ENCODE assay signal across 7 mouse cellular contexts in genomic region chr7:92180591-92181587, GRCm38 (mm10).
DNase-seq lines count a peak whose midpoint lies in the region; ATAC-seq and TF ChIP-seq lines count a peak whose summit lies in the region.

No protein-coding gene starts in this region.

- no peaks in the 10 kb centered on the region for H3K36me3 ChIP-seq in embryonic facial prominence, embryonic 10.5 days (replicated peaks)
- H3K36me3 ChIP-seq in heart, embryonic 15.5 days, result no peaks in the 10 kb centered on the region
- H3K36me3 ChIP-seq in kidney, embryonic 15.5 days, result no peaks in the 10 kb centered on the region
- H3K36me3 ChIP-seq in midbrain, embryonic 10.5 days, result no peaks in the 10 kb centered on the region
- no peaks in the 10 kb centered on the region for H3K36me3 ChIP-seq in stomach, postnatal 0 days (ENCODE audit: control insufficient read depth, insufficient read depth, low read length)

- peak overlapping the region; percentile 56 for H3K4me3 ChIP-seq in embryonic facial prominence, embryonic 10.5 days
- H3K4me3 ChIP-seq in heart, embryonic 15.5 days, result peak overlapping the region; percentile 60
- peak overlapping the region; percentile 46 for H3K4me3 ChIP-seq in kidney, embryonic 15.5 days (replicated peaks)
- peak overlapping the region; percentile 55 for H3K4me3 ChIP-seq in midbrain, embryonic 10.5 days
- peak overlapping the region; percentile 41 for H3K4me3 ChIP-seq in stomach, postnatal 0 days (ENCODE audit: low read depth, low read length)

- DNase-seq in CD4-positive helper T cell, adult 2 months (ENCODE audit: low read depth, low spot score), result peak; percentile 9
- peak; percentile 2 for DNase-seq in ES-CJ7 (ENCODE audit: low read depth, low spot score)
- peak; percentile 55 for DNase-seq in embryonic facial prominence, embryonic 10.5 days (ENCODE audit: low spot score)
- peak; percentile 53 for DNase-seq in midbrain, embryonic 10.5 days (ENCODE audit: low spot score)
- DNase-seq in stomach, postnatal 0 days (ENCODE audit: low spot score), result peak; percentile 31

- peak overlapping the region; percentile 86 for H3K4me2 ChIP-seq in heart, embryonic 15.5 days
- H3K4me2 ChIP-seq in kidney, embryonic 15.5 days, result peak overlapping the region; percentile 67
- H3K4me2 ChIP-seq in stomach, postnatal 0 days (replicated peaks; ENCODE audit: low read depth), result peak overlapping the region; percentile 64

- H3K9me3 ChIP-seq in embryonic facial prominence, embryonic 10.5 days, result no peaks in the 10 kb centered on the region
- H3K9me3 ChIP-seq in heart, embryonic 15.5 days (replicated peaks), result no peaks in the 10 kb centered on the region
- H3K9me3 ChIP-seq in kidney, embryonic 15.5 days (replicated peaks), result no peaks in the 10 kb centered on the region
- no peaks in the 10 kb centered on the region for H3K9me3 ChIP-seq in midbrain, embryonic 10.5 days (replicated peaks)
- no peaks in the 10 kb centered on the region for H3K9me3 ChIP-seq in stomach, postnatal 0 days (ENCODE audit: control insufficient read depth, low read length)

- H3K9ac ChIP-seq in heart, embryonic 15.5 days, result peak overlapping the region; percentile 48
- H3K9ac ChIP-seq in kidney, embryonic 15.5 days, result peak overlapping the region; percentile 37
- peak overlapping the region; percentile 45 for H3K9ac ChIP-seq in stomach, postnatal 0 days (ENCODE audit: low read length)

- WGBS in embryonic facial prominence, embryonic 10.5 days, result 16% methylated on average over 29 of the region's 29 CpGs
- 20% methylated on average over 29 of the region's 29 CpGs for WGBS in heart, embryonic 15.5 days
- WGBS in kidney, embryonic 15.5 days, result 17% methylated on average over 29 of the region's 29 CpGs
- 18% methylated on average over 29 of the region's 29 CpGs for WGBS in midbrain, embryonic 10.5 days
- WGBS in stomach, postnatal 0 days, result 17% methylated on average over 29 of the region's 29 CpGs

- ATAC-seq in heart, embryonic 15.5 days (replicated peaks; ENCODE audit: insufficient number of reproducible peaks, insufficient read depth, low FRiP score, low read depth), result peak; percentile 65; the same call in 1 of the 2 replicates
- ATAC-seq in kidney, embryonic 15.5 days (replicated peaks; ENCODE audit: low FRiP score), result peak; percentile 65
- ATAC-seq in stomach, postnatal 0 days (ENCODE audit: low FRiP score, low TSS enrichment), result peak; percentile 24; the same call in 1 of the 2 replicates

- H3K27ac ChIP-seq in embryonic facial prominence, embryonic 10.5 days (replicated peaks), result peak overlapping the region; percentile 52
- peak overlapping the region; percentile 66 for H3K27ac ChIP-seq in heart, embryonic 15.5 days
- H3K27ac ChIP-seq in kidney, embryonic 15.5 days, result no peak overlapping the region
- H3K27ac ChIP-seq in midbrain, embryonic 10.5 days (replicated peaks), result peak overlapping the region; percentile 63
- H3K27ac ChIP-seq in stomach, postnatal 0 days (replicated peaks), result 0 out of 2 replicates have a peak overlapping the region, but pooled peaks have one; percentile 30

- H3K4me1 ChIP-seq in embryonic facial prominence, embryonic 10.5 days, result peaks cover 26% of the 10 kb centered on the region
- H3K4me1 ChIP-seq in heart, embryonic 15.5 days (replicated peaks), result peaks cover 17% of the 10 kb centered on the region
- H3K4me1 ChIP-seq in kidney, embryonic 15.5 days, result peaks cover 23% of the 10 kb centered on the region
- H3K4me1 ChIP-seq in midbrain, embryonic 10.5 days, result peaks cover 24% of the 10 kb centered on the region
- no peaks in the 10 kb centered on the region for H3K4me1 ChIP-seq in stomach, postnatal 0 days (replicated peaks; ENCODE audit: control insufficient read depth, insufficient read depth)

- no peak for TF ChIP-seq CTCF in stomach, postnatal 0 days (IDR thresholded peaks at IDR 0.05; ENCODE audit: low read depth)

- peaks cover 39% of the 10 kb centered on the region for H3K27me3 ChIP-seq in embryonic facial prominence, embryonic 10.5 days (replicated peaks; ENCODE audit: low read depth, poor library complexity, severe bottlenecking)
- 0 out of 2 replicates have a peak, but pooled peaks cover 3% of the 10 kb centered on the region for H3K27me3 ChIP-seq in heart, embryonic 15.5 days
- H3K27me3 ChIP-seq in kidney, embryonic 15.5 days, result peaks cover 13% of the 10 kb centered on the region
- peaks cover 40% of the 10 kb centered on the region for H3K27me3 ChIP-seq in midbrain, embryonic 10.5 days (ENCODE audit: low read depth, poor library complexity, severe bottlenecking)
- H3K27me3 ChIP-seq in stomach, postnatal 0 days (ENCODE audit: control insufficient read depth, insufficient read depth, low read length), result no peaks in the 10 kb centered on the region

- TF ChIP-seq EP300 in stomach, postnatal 0 days (optimal IDR thresholded peaks at IDR 0.05), result no peak

Comparison
In these comparisons a context has a peak if more than half of its experiments do, and no peak if none do; other contexts are left out.
1. DNase-seq: peak in every context shown above with its lines; median percentile 55 in embryonic facial prominence, embryonic 10.5 days; 53 in midbrain, embryonic 10.5 days; 31 in stomach, postnatal 0 days; 9 in CD4-positive helper T cell, adult 2 months; 2 in ES-CJ7.